Mouse (Mus musculus) limb, embryonic 15.5 days (tissue): Measurements from ENCODE around the gene Gm10190. TPM values are rescaled to one million over a fixed set of nuclear protein-coding genes. Genes with fewer than 3 reads are reported as not detected.
"Not testable (repeated sequence)": the region's sequence is repeated elsewhere in the genome, so short reads cannot be mapped to it uniquely, and the experiment has no call there.

Experiments
- ATAC-seq: fragments of 200-750 bp; cut with Nextera tagmentation; 2 replicates; pipeline ENCODE4 v1.8.0; 2017; ENCODE audit warnings: low read depth, moderate TSS enrichment; ENCODE audit not compliant: insufficient number of reproducible peaks, low FRiP score, low TSS enrichment
- H3K27ac ChIP-seq: fragments of 300-500 bp; sonication (generic); 2 replicates; pipeline ENCODE4 v1.5.1; 2015; ENCODE audit warnings: moderate library complexity, mild to moderate bottlenecking, inconsistent platforms
- H3K27me3 ChIP-seq: fragments of 300-500 bp; sonication (generic); 2 replicates; pipeline ENCODE4 v1.6.1; 2015; ENCODE audit warnings: inconsistent platforms
- H3K36me3 ChIP-seq: fragments of 300-500 bp; sonication (generic); 2 replicates; pipeline ENCODE4 v1.6.1; 2015; ENCODE audit warnings: inconsistent platforms
- H3K4me1 ChIP-seq: fragments of 300-500 bp; sonication (generic); 2 replicates; pipeline ENCODE4 v1.6.1; 2015; ENCODE audit warnings: inconsistent platforms
- H3K4me2 ChIP-seq: fragments of 300-500 bp; sonication (generic); 2 replicates; pipeline ENCODE4 v1.6.1; 2015; ENCODE audit warnings: mild to moderate bottlenecking, inconsistent platforms
- H3K4me3 ChIP-seq: fragments of 300-500 bp; sonication (generic); 2 replicates; pipeline ENCODE4 v1.5.1; 2015; ENCODE audit warnings: mild to moderate bottlenecking, inconsistent platforms
- H3K9ac ChIP-seq: fragments of 300-500 bp; sonication (generic); 2 replicates; pipeline ENCODE4 v1.6.1; 2015; ENCODE audit warnings: inconsistent platforms
- H3K9me3 ChIP-seq: fragments of 300-500 bp; sonication (generic); 2 replicates; pipeline ENCODE4 v1.6.1; 2016; ENCODE audit warnings: inconsistent platforms
- WGBS: fragments of 180-500 bp; shearing (Covaris S2); methylation state at CpG from one replicate; pipeline ENCODE4 v1.1.7; 2015; 5-methylcytosine and 5-hydroxymethylcytosine counted together
- polyA plus RNA-seq: library from polyadenylated mRNA; unstranded; fragments of >200 nt; fragmentation: Nextera tagmentation; extraction: Ambion mirVana; gene quantifications from 2 replicates; pipeline ENCODE4 v1.2.1, GENCODE M21; 2015

Gm10190 gene
- 1.6 and 2.4 TPM in 2 replicates for polyA plus RNA-seq

GRCm38 (mm10) chr17:80372989-80373725 is at the start of gene Gm10190:
Gm10190 (minus strand) TSS chr17:80373541.
- WGBS = 4% methylated on average over 101 of the region's 102 CpGs
- Histone ChIP-seq H3K4me1 (peaks cover 12% of the 10 kb centered on the region), H3K9me3 (no peaks in the 10 kb centered on the region), H3K27ac (peak within 1 kb of the TSS; percentile 82), H3K4me3 (peak within 1 kb of the TSS; percentile 49), H3K9ac (peak within 1 kb of the TSS; percentile 74), H3K4me2 (peak within 1 kb of the TSS; percentile 85), H3K27me3 (no peaks in the 10 kb centered on the region), H3K36me3 (no peaks in the 10 kb centered on the region)
- ATAC-seq = peak; percentile 93

GRCm38 (mm10) chr17:80420998-80421397 is 47.7 kb upstream of the Gm10190 start:
- Histone ChIP-seq H3K27me3 (no peaks in the 10 kb centered on the region), H3K9me3 (no peaks in the 10 kb centered on the region), H3K4me2 (no peak overlapping the region), H3K27ac (no peak overlapping the region), H3K4me1 (no peaks in the 10 kb centered on the region), H3K36me3 (peaks cover 43% of the 10 kb centered on the region), H3K4me3 (no peak overlapping the region), H3K9ac (no peak overlapping the region)
- no peak for ATAC-seq
- WGBS = 95% methylated on average over 1 of the region's 1 CpGs

GRCm38 (mm10) chr17:80418572-80419210 is 45.4 kb upstream of the Gm10190 start:
- H3K9ac ChIP-seq = no peak overlapping the region
- no peak for ATAC-seq
- H3K27ac ChIP-seq = no peak overlapping the region
- H3K4me2 ChIP-seq = no peak overlapping the region
- peaks cover 55% of the 10 kb centered on the region for H3K36me3 ChIP-seq
- H3K27me3 ChIP-seq = no peaks in the 10 kb centered on the region
- H3K9me3 ChIP-seq = no peaks in the 10 kb centered on the region
- no peaks in the 10 kb centered on the region for H3K4me1 ChIP-seq
- H3K4me3 ChIP-seq = no peak overlapping the region
- 86% methylated on average over 10 of the region's 10 CpGs for WGBS

GRCm38 (mm10) chr17:80411182-80411581 is 37.8 kb upstream of the Gm10190 start:
- Histone ChIP-seq H3K9ac (no peak overlapping the region), H3K4me2 (no peak overlapping the region), H3K4me3 (no peak overlapping the region), H3K27me3 (no peaks in the 10 kb centered on the region), H3K27ac (no peak overlapping the region), H3K9me3 (no peaks in the 10 kb centered on the region), H3K4me1 (no peaks in the 10 kb centered on the region), H3K36me3 (peaks cover 66% of the 10 kb centered on the region)
- 63% methylated on average over 1 of the region's 1 CpGs for WGBS
- ATAC-seq = no peak

- Histone ChIP-seq H3K4me1 (no peaks in the 10 kb centered on the region), H3K9me3 (no peaks in the 10 kb centered on the region), H3K27me3 (no peaks in the 10 kb centered on the region), H3K9ac (no peak overlapping the region), H3K4me3 (no peak overlapping the region), H3K4me2 (no peak overlapping the region), H3K36me3 (peaks cover 33% of the 10 kb centered on the region), H3K27ac (no peak overlapping the region)
- WGBS = 94% methylated on average over 7 of the region's 7 CpGs
- ATAC-seq = no peak
Measured at GRCm38 (mm10) chr17:80398243-80398642, 24.9 kb upstream of the Gm10190 start.

GRCm38 (mm10) chr17:80391423-80392403 is 18.4 kb upstream of the Gm10190 start:
- no peak for ATAC-seq
- WGBS = 11% methylated on average over 17 of the region's 17 CpGs
- H3K27me3 ChIP-seq = no peaks in the 10 kb centered on the region
- H3K4me2 ChIP-seq = peak overlapping the region; percentile 67
- H3K9me3 ChIP-seq = no peaks in the 10 kb centered on the region
- no peaks in the 10 kb centered on the region for H3K4me1 ChIP-seq
- H3K4me3 ChIP-seq = peak overlapping the region; percentile 46
- H3K27ac ChIP-seq = no peak overlapping the region
- 0 out of 2 replicates have a peak, but pooled peaks cover 2% of the 10 kb centered on the region for H3K36me3 ChIP-seq
- H3K9ac ChIP-seq = peak overlapping the region; percentile 40

GRCm38 (mm10) chr17:80390024-80390423 is 16.7 kb upstream of the Gm10190 start:
- Histone ChIP-seq H3K4me2 (no peak overlapping the region), H3K36me3 (0 out of 2 replicates have a peak, but pooled peaks cover 2% of the 10 kb centered on the region), H3K9me3 (no peaks in the 10 kb centered on the region), H3K27ac (no peak overlapping the region), H3K27me3 (no peaks in the 10 kb centered on the region), H3K4me1 (no peaks in the 10 kb centered on the region), H3K4me3 (no peak overlapping the region), H3K9ac (no peak overlapping the region)
- no peak for ATAC-seq
- WGBS = 76% methylated on average over 10 of the region's 10 CpGs

GRCm38 (mm10) chr17:80385671-80386070 is 12.3 kb upstream of the Gm10190 start:
- H3K4me2 ChIP-seq = no peak overlapping the region
- no peaks in the 10 kb centered on the region for H3K36me3 ChIP-seq
- H3K27me3 ChIP-seq = no peaks in the 10 kb centered on the region
- H3K4me3 ChIP-seq = no peak overlapping the region
- no peaks in the 10 kb centered on the region for H3K4me1 ChIP-seq
- no peak overlapping the region for H3K27ac ChIP-seq
- no peak for ATAC-seq
- H3K9me3 ChIP-seq = no peaks in the 10 kb centered on the region
- H3K9ac ChIP-seq = no peak overlapping the region
- 45% methylated on average over 1 of the region's 1 CpGs for WGBS

GRCm38 (mm10) chr17:80378386-80378785 is 5.0 kb upstream of the Gm10190 start:
- ATAC-seq, H3K4me2 ChIP-seq, H3K27me3 ChIP-seq, H3K36me3 ChIP-seq, H3K27ac ChIP-seq, H3K4me1 ChIP-seq, H3K4me3 ChIP-seq, H3K9me3 ChIP-seq, H3K9ac ChIP-seq: not testable (repeated sequence)

- Histone ChIP-seq H3K27ac (peak overlapping the region; percentile 82; the same call in 1 of the 2 replicates), H3K9me3 (no peaks in the 10 kb centered on the region), H3K4me3 (peak overlapping the region; percentile 49), H3K27me3 (no peaks in the 10 kb centered on the region), H3K36me3 (no peaks in the 10 kb centered on the region), H3K4me1 (peaks cover 12% of the 10 kb centered on the region), H3K9ac (peak overlapping the region; percentile 54), H3K4me2 (peak overlapping the region; percentile 85)
- ATAC-seq = peak; percentile 74
- 22% methylated on average over 29 of the region's 29 CpGs for WGBS
Measured at GRCm38 (mm10) chr17:80373726-80374096, 370 bp upstream of the Gm10190 start.

- H3K27me3 ChIP-seq = no peaks in the 10 kb centered on the region
- no peaks in the 10 kb centered on the region for H3K36me3 ChIP-seq
- no peak overlapping the region for H3K4me3 ChIP-seq
- H3K4me2 ChIP-seq = no peak overlapping the region
- no peaks in the 10 kb centered on the region for H3K9me3 ChIP-seq
- peaks cover 8% of the 10 kb centered on the region for H3K4me1 ChIP-seq
- H3K9ac ChIP-seq = no peak overlapping the region
- 81% methylated on average over 9 of the region's 9 CpGs for WGBS
- ATAC-seq = no peak
- no peak overlapping the region for H3K27ac ChIP-seq
Measured at GRCm38 (mm10) chr17:80368606-80369005, 4.7 kb downstream of the Gm10190 start.
